Mouse (Mus musculus): ENCODE measurements around the gene Ppp1r36. TPM values are rescaled to one million over a fixed set of nuclear protein-coding genes. Genes with fewer than 3 reads are reported as not detected.

Ppp1r36 gene
- polyA plus RNA-seq, 1 experiment from 2014 or later = 1.3 TPM

- Histone ChIP-seq H3K9ac (ENCODE audit: low read depth, low read length) (no peak overlapping the region), H3K4me2 (ENCODE audit: low read length) (no peak overlapping the region), H3K9me3 (ENCODE audit: control insufficient read depth, low read length) (no peaks in the 10 kb centered on the region), H3K4me3 (ENCODE audit: low read length) (no peak overlapping the region), H3K27ac (ENCODE audit: low read depth, low read length) (no peak overlapping the region), H3K36me3 (ENCODE audit: control insufficient read depth, insufficient read depth, low read length) (no peaks in the 10 kb centered on the region), H3K4me1 (ENCODE audit: control insufficient read depth, insufficient read depth, low read depth, low read length) (no peaks in the 10 kb centered on the region), H3K27me3 (replicated peaks; ENCODE audit: control insufficient read depth, insufficient read depth, low read length) (no peaks in the 10 kb centered on the region)
- 82% methylated on average over 9 of the region's 9 CpGs for WGBS
- ATAC-seq = no peak
These were observed 69.6 kb downstream of the Ppp1r36 start for GRCm38 (mm10) chr12:76486943-76487342.

Other genes starting within 250 kb of the Ppp1r36 start
- gene Esr2, start 240.3 kb upstream of the Ppp1r36 start, polyA plus RNA-seq (2015; fragmentation: Nextera tagmentation; extraction: Ambion mirVana) = 0.30 and 0.34 TPM in 2 replicates
- gene Tex21, start 170.8 kb upstream of the Ppp1r36 start, polyA plus RNA-seq (2015; fragmentation: Nextera tagmentation; extraction: Ambion mirVana) = not detected in 2 replicates
- gene Mthfd1, start 162.2 kb upstream of the Ppp1r36 start, polyA plus RNA-seq (2015; fragmentation: Nextera tagmentation; extraction: Ambion mirVana) = 37.8 and 38.9 TPM in 2 replicates
- 12.3 and 13.8 TPM in 2 replicates for gene Akap5, start 92.6 kb upstream of the Ppp1r36 start, polyA plus RNA-seq (2015; fragmentation: Nextera tagmentation; extraction: Ambion mirVana)
- 12.6 and 13.3 TPM in 2 replicates for gene Zbtb25, start 47.9 kb upstream of the Ppp1r36 start, polyA plus RNA-seq (2015; fragmentation: Nextera tagmentation; extraction: Ambion mirVana)
- 3.2 and 3.5 TPM in 2 replicates for gene Zbtb1, start 47.3 kb upstream of the Ppp1r36 start, polyA plus RNA-seq (2015; fragmentation: Nextera tagmentation; extraction: Ambion mirVana)
- 9.5 and 10.2 TPM in 2 replicates for gene Hspa2, start 13.4 kb upstream of the Ppp1r36 start, polyA plus RNA-seq (2015; fragmentation: Nextera tagmentation; extraction: Ambion mirVana)
- 1.7 TPM in 2 replicates for gene Plekhg3, start 113.4 kb downstream of the Ppp1r36 start, polyA plus RNA-seq (2015; fragmentation: Nextera tagmentation; extraction: Ambion mirVana)

All from hindbrain, embryonic 16.5 days (tissue).